Mouse (Mus musculus) CH12.LX (cell line): ENCODE data around the gene Ankrd39. TPM values are rescaled to one million over a fixed set of nuclear protein-coding genes. Genes with fewer than 3 reads are reported as not detected.

ENCODE experiments used
- DNase-seq: peaks from one replicate; pipeline ENCODE4 v3.0.0-alpha.2; 2013; ENCODE audit errors: extremely low read depth
- H3K27ac ChIP-seq: 2 replicates; pipeline ENCODE4 v1.5.1; 2012; ENCODE audit warnings: low read depth, mild to moderate bottlenecking, control low read depth, moderate library complexity; ENCODE audit not compliant: insufficient read depth
- H3K27me3 ChIP-seq: replicated peaks from 2 replicates; pipeline ENCODE3; 2012; ENCODE audit warnings: inconsistent platforms
- H3K36me3 ChIP-seq, 2 experiments: replicated peaks in 1 of 2; 2 replicates each; pipeline versions ENCODE3 to v1.6.1; 2012; ENCODE audit warnings: inconsistent platforms in 1 of 2, low read length in 1 of 2, mild to moderate bottlenecking in 1 of 2, mixed read lengths in 1 of 2, moderate library complexity in 1 of 2; ENCODE audit not compliant: control insufficient read depth in 1 of 2, insufficient read depth in 1 of 2
- H3K4me1 ChIP-seq, 2 experiments: 2 replicates each; pipeline ENCODE4 v1.6.1; 2012; ENCODE audit warnings: inconsistent platforms in 1 of 2, moderate library complexity in 1 of 2; ENCODE audit not compliant: insufficient read depth in 2 of 2, control insufficient read depth in 1 of 2
- H3K4me2 ChIP-seq: 2 replicates; pipeline ENCODE4 v1.6.1; 2012; ENCODE audit warnings: low read depth, mild to moderate bottlenecking, control low read depth; ENCODE audit not compliant: poor library complexity, insufficient read depth, severe bottlenecking
- H3K4me3 ChIP-seq, 3 experiments: fragments of 150-350 bp in 1 of 3; sonication (generic) in 1 of 3; replicated peaks in 1 of 3; 2 replicates each; pipeline versions ENCODE3 to v1.5.1; 2011 to 2012; ENCODE audit warnings: low read depth in 2 of 3, low read length in 2 of 3, mild to moderate bottlenecking in 2 of 3, moderate library complexity in 2 of 3, control low read depth in 1 of 3, improper control_type of control experiment in 1 of 3, inconsistent platforms in 1 of 3, mixed read lengths in 1 of 3; ENCODE audit not compliant: poor library complexity in 1 of 3
- H3K79me2 ChIP-seq: replicated peaks from 2 replicates; pipeline ENCODE4 v1.6.1; 2012; ENCODE audit warnings: mild to moderate bottlenecking, moderate library complexity; ENCODE audit not compliant: control insufficient read depth, poor library complexity, insufficient read depth, severe bottlenecking; ENCODE audit errors: extremely low read depth
- H3K9ac ChIP-seq: 2 replicates; pipeline ENCODE4 v1.6.1; 2012; ENCODE audit warnings: low read depth, mild to moderate bottlenecking, control low read depth, moderate library complexity; ENCODE audit not compliant: insufficient read depth
- H3K9me3 ChIP-seq: replicated peaks from 2 replicates; pipeline ENCODE3; 2012; ENCODE audit warnings: low read length, inconsistent platforms, mixed read lengths
- BHLHE40 ChIP-seq: IDR thresholded peaks from 2 replicates; pipeline ENCODE4 v1.6.1; 2011; ENCODE audit warnings: mild to moderate bottlenecking, low read depth, low read length, improper control_type of control experiment
- CHD1 ChIP-seq: IDR thresholded peaks from 2 replicates; pipeline ENCODE4 v1.6.1; 2012; ENCODE audit warnings: low read depth, low read length, improper control_type of control experiment, inconsistent platforms
- CHD2 ChIP-seq: IDR thresholded peaks from 2 replicates; pipeline ENCODE4 v1.6.1; 2011; ENCODE audit warnings: low read length, improper control_type of control experiment
- CTCF ChIP-seq, 2 experiments: IDR thresholded peaks in 1 of 2; conservative IDR thresholded peaks in 1 of 2; 2 replicates each; pipeline ENCODE4 v1.5.1; 2011 to 2012; ENCODE audit warnings: low read depth in 2 of 2, low read length in 2 of 2, improper control_type of control experiment in 1 of 2, inconsistent platforms in 1 of 2, mild to moderate bottlenecking in 1 of 2, moderate library complexity in 1 of 2
- E2F4 ChIP-seq: IDR thresholded peaks from 2 replicates; pipeline ENCODE4 v1.6.1; 2011; ENCODE audit warnings: low read depth, low read length, improper control_type of control experiment; ENCODE audit not compliant: insufficient replicate concordance
- HCFC1 ChIP-seq: IDR thresholded peaks from 2 replicates; pipeline ENCODE4 v1.6.1; 2012; ENCODE audit warnings: low read depth, mild to moderate bottlenecking, inconsistent platforms, low read length, improper control_type of control experiment
- JUN ChIP-seq: IDR thresholded peaks from 2 replicates; pipeline ENCODE4 v1.6.1; 2011; ENCODE audit warnings: low read depth, mild to moderate bottlenecking, low read length, improper control_type of control experiment, moderate library complexity; ENCODE audit not compliant: insufficient read depth
- JUND ChIP-seq: conservative IDR thresholded peaks from 2 replicates; pipeline ENCODE4 v1.6.1; 2011; ENCODE audit warnings: low read depth, low read length, improper control_type of control experiment
- KAT2A ChIP-seq: IDR thresholded peaks from 2 replicates; pipeline ENCODE4 v1.6.1; 2012; ENCODE audit warnings: low read length, improper control_type of control experiment, inconsistent platforms; ENCODE audit not compliant: insufficient replicate concordance
- MAX ChIP-seq: IDR thresholded peaks from 2 replicates; pipeline ENCODE4 v1.6.1; 2011; ENCODE audit warnings: low read length, improper control_type of control experiment
- MEF2A ChIP-seq: IDR thresholded peaks from 2 replicates; pipeline ENCODE4 v1.6.1; 2014; ENCODE audit warnings: low read depth, mild to moderate bottlenecking, inconsistent platforms, low read length, improper control_type of control experiment, borderline replicate concordance
- NELFE ChIP-seq: IDR thresholded peaks from 2 replicates; pipeline ENCODE4 v1.6.1; 2011; ENCODE audit warnings: low read depth, low read length, improper control_type of control experiment
- UBTF ChIP-seq: IDR thresholded peaks from 2 replicates; pipeline ENCODE4 v1.6.1; 2012; ENCODE audit warnings: low read depth, mild to moderate bottlenecking, inconsistent platforms, low read length, improper control_type of control experiment, moderate library complexity
- ZKSCAN1 ChIP-seq: IDR thresholded peaks from 2 replicates; pipeline ENCODE4 v1.6.1; 2012; ENCODE audit warnings: low read depth, inconsistent platforms, low read length, improper control_type of control experiment, borderline replicate concordance
- ZMIZ1 ChIP-seq: IDR thresholded peaks from 2 replicates; pipeline ENCODE4 v1.6.1; 2012; ENCODE audit warnings: low read depth, mild to moderate bottlenecking, inconsistent platforms, low read length, improper control_type of control experiment
- ZNF384 ChIP-seq: IDR thresholded peaks from 2 replicates; pipeline ENCODE4 v1.6.1; 2012; ENCODE audit warnings: low read depth, low read length, improper control_type of control experiment, inconsistent platforms
- dilution Hi-C: fragments of 300-500 bp; cut with MboI; formaldehyde crosslinking; loops from 2 replicates; pipeline ENCODE4 v1.14.3; 2020; ENCODE audit warnings: low sequenced_read_pairs; ENCODE audit not compliant: extremely low pct_unique_long_range_greater_than_20kb, extremely low pct_ligation_motif_present
- in situ Hi-C: fragments of 300-500 bp; cut with MboI; formaldehyde crosslinking; loops from 3 replicates; pipeline ENCODE4 v1.14.3; 2019; ENCODE audit warnings: low sequenced_read_pairs, low pct_ligation_motif_present, low pct_unique_long_range_greater_than_20kb, mixed read lengths
- polyA plus RNA-seq: library from polyadenylated mRNA; unstranded; fragments of >175 nt; gene quantifications from 2 replicates; pipeline ENCODE4 v1.2.1, GENCODE M21; 2012; ENCODE audit warnings: low read depth; ENCODE audit not compliant: insufficient read length
- total RNA-seq, 2 experiments: library from RNA; depleted of rRNA; stranded (reverse); fragments of 300-350 nt in 1 of 2; fragments of >200 nt in 1 of 2; gene quantifications; 2 replicates each; pipeline ENCODE4 v1.2.3; 2012 to 2014

The Ankrd39 gene
- total and polyA plus RNA-seq, 3 experiments = 4.3 to 14.8 (median 11.6) TPM

- no peaks in the 10 kb centered on the region for H3K79me2 ChIP-seq
- no peak overlapping the region for H3K9ac ChIP-seq
- in situ Hi-C loops = no loop called here
- TF ChIP-seq ZMIZ1 (no peak), JUND (no peak), CHD1 (no peak), NELFE (no peak), HCFC1 (no peak), MEF2A (no peak)
- TF ChIP-seq, all 38 proteins: peak for 0
- Histone ChIP-seq H3K27me3 (no peaks in the 10 kb centered on the region), H3K4me1 (peaks cover 0 to 5% of the 10 kb centered on the region in 2 experiments; a peak in 2 of 4 replicates), H3K4me2 (no peak overlapping the region), H3K27ac (no peak overlapping the region), H3K36me3 (peaks cover 47 to 77% of the 10 kb centered on the region in 2 experiments), H3K4me3 (no peak overlapping the region), H3K9me3 (no peaks in the 10 kb centered on the region)
- no peak for DNase-seq
- dilution Hi-C loops = no loop called here
Observed at GRCm38 (mm10) chr1:36540807-36541206, 6.4 kb downstream of the Ankrd39 start.

- H3K79me2 ChIP-seq = no peaks in the 10 kb centered on the region
- no peak for DNase-seq
- H3K9ac ChIP-seq = no peak overlapping the region
- H3K4me1 ChIP-seq = no peaks in the 10 kb centered on the region
- H3K27ac ChIP-seq = no peak overlapping the region
- H3K27me3 ChIP-seq = no peaks in the 10 kb centered on the region
- no peak overlapping the region for H3K4me3 ChIP-seq
- TF ChIP-seq ZKSCAN1 (no peak), JUND (no peak), BHLHE40 (no peak), JUN (no peak), ZNF384 (no peak), MAX (no peak), CTCF (conservative IDR thresholded peaks at IDR 0.05 in 1 of 2, IDR thresholded peaks at IDR 0.05 in 1 of 2; ENCODE audit: low read depth in 2 of 2, low read length in 2 of 2) (no peak), KAT2A (no peak), CHD2 (no peak), UBTF (no peak), E2F4 (no peak)
- H3K4me2 ChIP-seq = no peak overlapping the region
- dilution Hi-C loops (no loop called here), in situ Hi-C loops (no loop called here)
- H3K36me3 ChIP-seq = peaks cover 47 to 83% of the 10 kb centered on the region in 2 experiments
- H3K9me3 ChIP-seq = no peaks in the 10 kb centered on the region
Observed at GRCm38 (mm10) chr1:36540132-36540531, 7.1 kb downstream of the Ankrd39 start.
